Mouse (Mus musculus): Measurements from ENCODE around the gene Aco1. TPM values are rescaled to one million over a fixed set of nuclear protein-coding genes. Genes with fewer than 3 reads are reported as not detected.

Gene Aco1
- total and polyA plus RNA-seq, 3 experiments = 23.4 to 29.6 (median 28.3) TPM

- DNase-seq = no peak
- Histone ChIP-seq H3K9ac (ENCODE audit: low read depth, low read length) (no peak overlapping the region), H3K4me1 (ENCODE audit: control insufficient read depth, insufficient read depth, low read length) (peaks cover 6% of the 10 kb centered on the region; the same call in 1 of the 2 replicates), H3K27ac (no peak overlapping the region), H3K4me3 (no peak overlapping the region), H3K27me3 (ENCODE audit: control insufficient read depth, insufficient read depth, low read length) (no peaks in the 10 kb centered on the region), H3K36me3 (ENCODE audit: control insufficient read depth, insufficient read depth, low read length) (no peaks in the 10 kb centered on the region), H3K79me2 (replicated peaks; ENCODE audit: control insufficient read depth, insufficient read depth, low read length) (peaks cover 6% of the 10 kb centered on the region; the same call in 1 of the 2 replicates)
- no peak for TF ChIP-seq EP300 (IDR thresholded peaks at IDR 0.05; ENCODE audit: insufficient read depth, low read depth, low read length)
- TF ChIP-seq POLR2A (IDR thresholded peaks at IDR 0.05; ENCODE audit: insufficient read depth, low read depth, low read length) = no peak
- peak; percentile 29 for TF ChIP-seq CTCF (IDR thresholded peaks at IDR 0.05)
- intact Hi-C loops (cut with DNase I) = no loop called here
- 86% methylated on average over 8 of the region's 8 CpGs for WGBS
These were observed 17.9 kb downstream of the Aco1 start for GRCm38 (mm10) chr4:40160591-40161434.

DNA sequence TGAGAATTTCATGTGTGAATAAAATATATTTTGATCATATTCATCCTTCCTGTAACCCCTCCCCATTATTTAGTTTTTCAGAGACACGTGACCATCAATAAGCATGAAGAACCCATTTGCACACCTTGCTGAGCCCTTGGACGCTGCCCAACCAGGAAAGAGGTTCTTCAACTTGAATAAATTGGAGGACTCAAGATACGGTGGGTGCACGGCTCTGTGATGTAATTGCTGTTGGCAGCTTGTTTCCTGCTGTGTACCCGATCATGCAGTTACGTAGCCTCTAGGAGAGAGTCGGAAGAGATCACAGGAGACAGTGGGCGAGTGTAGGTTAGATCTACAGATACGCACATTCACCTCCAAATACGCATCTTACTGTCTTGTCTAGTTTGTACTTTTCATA lies 20.8 kb downstream of the Aco1 start:
- Histone ChIP-seq H3K27me3 (ENCODE audit: control insufficient read depth, insufficient read depth, low read length) (no peaks in the 10 kb centered on the region), H3K4me3 (no peak overlapping the region), H3K36me3 (ENCODE audit: control insufficient read depth, insufficient read depth, low read length) (no peaks in the 10 kb centered on the region), H3K27ac (no peak overlapping the region), H3K4me1 (ENCODE audit: control insufficient read depth, insufficient read depth, low read length) (no peaks in the 10 kb centered on the region), H3K79me2 (replicated peaks; ENCODE audit: control insufficient read depth, insufficient read depth, low read length) (peaks cover 3% of the 10 kb centered on the region; the same call in 1 of the 2 replicates), H3K9ac (ENCODE audit: low read depth, low read length) (no peak overlapping the region)
- intact Hi-C loops (cut with DNase I) = no loop called here
- DNase-seq = no peak
- 89% methylated on average over 10 of the region's 10 CpGs for WGBS
- no peak for TF ChIP-seq EP300 (IDR thresholded peaks at IDR 0.05; ENCODE audit: insufficient read depth, low read depth, low read length)

DNA sequence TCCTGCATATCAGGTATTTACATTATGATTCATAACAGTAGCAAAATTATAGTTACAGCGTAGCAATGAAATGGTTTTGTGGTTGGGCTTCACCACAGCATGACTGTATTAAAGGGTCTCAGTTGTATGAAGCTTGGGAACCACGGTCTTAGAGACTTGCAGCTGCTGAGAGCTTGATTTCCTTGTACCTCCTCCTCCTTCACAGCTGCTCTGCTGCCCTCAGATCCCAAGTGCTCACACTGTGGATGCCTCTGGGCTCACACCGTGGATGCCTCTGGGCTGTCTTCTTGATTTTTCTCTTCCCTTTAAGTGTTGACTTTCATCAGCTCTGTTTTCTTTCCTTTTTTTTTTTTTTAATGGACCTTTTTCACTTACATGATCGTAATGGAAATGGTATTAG lies 28.6 kb downstream of the Aco1 start:
- Histone ChIP-seq H3K4me1 (ENCODE audit: control insufficient read depth, insufficient read depth, low read length) (no peaks in the 10 kb centered on the region), H3K4me3 (no peak overlapping the region), H3K36me3 (ENCODE audit: control insufficient read depth, insufficient read depth, low read length) (no peaks in the 10 kb centered on the region), H3K9ac (ENCODE audit: low read depth, low read length) (no peak overlapping the region), H3K27ac (no peak overlapping the region), H3K27me3 (ENCODE audit: control insufficient read depth, insufficient read depth, low read length) (no peaks in the 10 kb centered on the region), H3K79me2 (replicated peaks; ENCODE audit: control insufficient read depth, insufficient read depth, low read length) (no peaks in the 10 kb centered on the region)
- TF ChIP-seq POLR2A (IDR thresholded peaks at IDR 0.05; ENCODE audit: insufficient read depth, low read depth, low read length) (no peak), EP300 (IDR thresholded peaks at IDR 0.05; ENCODE audit: insufficient read depth, low read depth, low read length) (no peak), CTCF (IDR thresholded peaks at IDR 0.05) (no peak)
- intact Hi-C loops (cut with DNase I) = no loop called here
- DNase-seq = no peak
- 83% methylated on average over 4 of the region's 4 CpGs for WGBS

DNA sequence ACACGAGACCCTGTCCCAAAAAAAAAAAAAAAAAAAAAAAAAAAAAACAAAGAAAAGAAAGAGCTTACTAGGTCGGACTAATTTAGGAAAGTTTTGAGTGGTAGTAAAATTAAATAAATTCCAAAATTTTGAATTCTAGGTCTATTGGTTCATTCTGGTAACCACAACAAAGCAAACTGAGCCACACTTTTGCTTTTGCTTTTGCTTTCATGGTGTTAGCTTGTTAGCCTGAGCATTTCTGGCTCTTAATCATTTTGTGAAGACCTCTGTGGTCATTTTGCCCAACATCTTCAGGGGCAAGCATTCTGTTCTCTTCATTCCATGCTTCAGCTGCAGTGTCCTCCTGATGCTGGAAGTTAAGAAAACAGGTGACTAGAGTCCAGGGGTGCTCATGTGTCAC lies 29.5 kb downstream of the Aco1 start:
- intact Hi-C loops (cut with DNase I) = no loop called here
- no peak overlapping the region for H3K9ac ChIP-seq (ENCODE audit: low read depth, low read length)
- TF ChIP-seq EP300 (IDR thresholded peaks at IDR 0.05; ENCODE audit: insufficient read depth, low read depth, low read length) (no peak), CTCF (IDR thresholded peaks at IDR 0.05) (no peak), POLR2A (IDR thresholded peaks at IDR 0.05; ENCODE audit: insufficient read depth, low read depth, low read length) (no peak)
- no peaks in the 10 kb centered on the region for H3K36me3 ChIP-seq (ENCODE audit: control insufficient read depth, insufficient read depth, low read length)
- DNase-seq = no peak
- WGBS = 93% methylated on average over 2 of the region's 2 CpGs
- no peaks in the 10 kb centered on the region for H3K4me1 ChIP-seq (ENCODE audit: control insufficient read depth, insufficient read depth, low read length)
- no peak overlapping the region for H3K4me3 ChIP-seq
- no peaks in the 10 kb centered on the region for H3K27me3 ChIP-seq (ENCODE audit: control insufficient read depth, insufficient read depth, low read length)
- H3K27ac ChIP-seq = no peak overlapping the region
- no peaks in the 10 kb centered on the region for H3K79me2 ChIP-seq (replicated peaks; ENCODE audit: control insufficient read depth, insufficient read depth, low read length)

DNA sequence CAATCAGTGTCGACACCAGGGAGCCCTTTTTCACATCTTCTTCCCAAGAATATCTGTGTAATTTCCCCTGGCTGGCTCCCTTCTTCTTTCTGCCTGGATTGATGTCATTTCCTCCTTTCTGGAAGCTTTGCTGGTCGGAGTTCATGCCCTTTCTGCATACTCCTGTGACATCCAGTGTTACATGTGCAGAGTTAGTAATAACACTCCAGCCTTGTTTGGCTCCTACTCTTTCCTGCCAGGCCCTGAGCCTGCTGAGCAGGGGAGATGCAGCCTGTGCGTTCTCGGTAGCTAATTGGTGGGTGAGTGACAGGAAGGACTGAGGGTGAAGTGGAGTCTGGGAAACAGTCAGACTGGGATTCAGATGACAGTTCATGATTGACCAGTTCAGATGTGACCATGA lies 31.4 kb downstream of the Aco1 start:
- Histone ChIP-seq H3K36me3 (ENCODE audit: control insufficient read depth, insufficient read depth, low read length) (no peaks in the 10 kb centered on the region), H3K4me1 (ENCODE audit: control insufficient read depth, insufficient read depth, low read length) (no peaks in the 10 kb centered on the region), H3K79me2 (replicated peaks; ENCODE audit: control insufficient read depth, insufficient read depth, low read length) (no peaks in the 10 kb centered on the region), H3K27me3 (ENCODE audit: control insufficient read depth, insufficient read depth, low read length) (no peaks in the 10 kb centered on the region), H3K4me3 (no peak overlapping the region), H3K9ac (ENCODE audit: low read depth, low read length) (no peak overlapping the region), H3K27ac (no peak overlapping the region)
- intact Hi-C loops (cut with DNase I) = no loop called here
- no peak for DNase-seq
- 28% methylated on average over 4 of the region's 4 CpGs for WGBS
- TF ChIP-seq POLR2A (IDR thresholded peaks at IDR 0.05; ENCODE audit: insufficient read depth, low read depth, low read length) (no peak), CTCF (IDR thresholded peaks at IDR 0.05) (no peak), EP300 (IDR thresholded peaks at IDR 0.05; ENCODE audit: insufficient read depth, low read depth, low read length) (no peak)

GRCm38 (mm10) chr4:40178584-40178983 lies 35.7 kb downstream of the Aco1 start:
- no peak overlapping the region for H3K9ac ChIP-seq (ENCODE audit: low read depth, low read length)
- WGBS = 84% methylated on average over 17 of the region's 17 CpGs
- H3K36me3 ChIP-seq (ENCODE audit: control insufficient read depth, insufficient read depth, low read length) = no peaks in the 10 kb centered on the region
- no peaks in the 10 kb centered on the region for H3K27me3 ChIP-seq (ENCODE audit: control insufficient read depth, insufficient read depth, low read length)
- no peak overlapping the region for H3K4me3 ChIP-seq
- TF ChIP-seq POLR2A (IDR thresholded peaks at IDR 0.05; ENCODE audit: insufficient read depth, low read depth, low read length) (no peak), CTCF (IDR thresholded peaks at IDR 0.05) (no peak), EP300 (IDR thresholded peaks at IDR 0.05; ENCODE audit: insufficient read depth, low read depth, low read length) (no peak)
- H3K79me2 ChIP-seq (replicated peaks; ENCODE audit: control insufficient read depth, insufficient read depth, low read length) = no peaks in the 10 kb centered on the region
- DNase-seq = no peak
- H3K27ac ChIP-seq = no peak overlapping the region
- intact Hi-C loops (cut with DNase I) = no loop called here
- H3K4me1 ChIP-seq (ENCODE audit: control insufficient read depth, insufficient read depth, low read length) = no peaks in the 10 kb centered on the region
